Mouse (Mus musculus): Measurements from ENCODE around the gene Mospd3.

- TF ChIP-seq CTCF (IDR thresholded peaks at IDR 0.05) (no peak), POLR2A (IDR thresholded peaks at IDR 0.05; ENCODE audit: insufficient read depth, low read depth, low read length) (no peak), EP300 (IDR thresholded peaks at IDR 0.05; ENCODE audit: insufficient read depth, low read depth, low read length) (no peak)
These were observed 18.2 kb downstream of the Mospd3 start for GRCm38 (mm10) chr5:137582702-137583101.

Measured in heart, adult 2 months (tissue).